Mouse (Mus musculus): ENCODE results near the gene Svep1. TPM values are rescaled to one million over a fixed set of nuclear protein-coding genes. Genes with fewer than 3 reads are reported as not detected.
A peak's percentile ranks its signal among the peaks of the same experiment; 100 is the strongest.

The Svep1 gene
- polyA plus RNA-seq, 1 experiment from 2014 or later = 0.90 TPM

GRCm38 (mm10) chr4:58037096-58037705 lies 169.5 kb downstream of the Svep1 start:
- Histone ChIP-seq H3K27me3 (replicated peaks) (no peaks in the 10 kb centered on the region), H3K27ac (replicated peaks) (no peak overlapping the region), H3K9me3 (replicated peaks) (no peaks in the 10 kb centered on the region), H3K4me3 (replicated peaks) (no peak overlapping the region), H3K4me2 (no peak overlapping the region), H3K9ac (replicated peaks) (no peak overlapping the region), H3K4me1 (no peaks in the 10 kb centered on the region), H3K36me3 (no peaks in the 10 kb centered on the region)
- ATAC-seq (ENCODE audit: low FRiP score) = no peak
- WGBS = 85% methylated on average over 6 of the region's 6 CpGs

GRCm38 (mm10) chr4:58034663-58035062 lies 172.0 kb downstream of the Svep1 start:
- H3K9me3 ChIP-seq (replicated peaks) = no peaks in the 10 kb centered on the region
- peak overlapping the region; percentile 36 for H3K4me2 ChIP-seq
- no peak for ATAC-seq (ENCODE audit: low FRiP score)
- H3K36me3 ChIP-seq = no peaks in the 10 kb centered on the region
- no peaks in the 10 kb centered on the region for H3K4me1 ChIP-seq
- no peaks in the 10 kb centered on the region for H3K27me3 ChIP-seq (replicated peaks)
- H3K27ac ChIP-seq (replicated peaks) = no peak overlapping the region
- H3K9ac ChIP-seq (replicated peaks) = no peak overlapping the region
- WGBS = 48% methylated on average over 13 of the region's 13 CpGs
- no peak overlapping the region for H3K4me3 ChIP-seq (replicated peaks)

- Histone ChIP-seq H3K27me3 (replicated peaks) (no peaks in the 10 kb centered on the region), H3K9ac (replicated peaks) (no peak overlapping the region), H3K4me3 (replicated peaks) (no peak overlapping the region), H3K4me1 (no peaks in the 10 kb centered on the region), H3K36me3 (no peaks in the 10 kb centered on the region), H3K27ac (replicated peaks) (no peak overlapping the region), H3K4me2 (no peak overlapping the region), H3K9me3 (replicated peaks) (no peaks in the 10 kb centered on the region)
- no peak for ATAC-seq (ENCODE audit: low FRiP score)
- 83% methylated on average over 1 of the region's 1 CpGs for WGBS
These were observed 173.9 kb downstream of the Svep1 start for GRCm38 (mm10) chr4:58032714-58033113.

GRCm38 (mm10) chr4:58009024-58009423 lies 197.6 kb downstream of the Svep1 start, which contains the start of gene Txndc8:
Txndc8 (minus strand) TSS chr4:58009124.
- Histone ChIP-seq H3K9me3 (replicated peaks) (no peaks in the 10 kb centered on the region), H3K4me1 (no peaks in the 10 kb centered on the region), H3K4me3 (replicated peaks) (no peak within 1 kb of the TSS), H3K27me3 (replicated peaks) (no peaks in the 10 kb centered on the region), H3K9ac (replicated peaks) (no peak within 1 kb of the TSS), H3K4me2 (no peak within 1 kb of the TSS), H3K36me3 (no peaks in the 10 kb centered on the region), H3K27ac (replicated peaks) (no peak within 1 kb of the TSS)
- ATAC-seq (ENCODE audit: low FRiP score) = no peak
- 94% methylated on average over 5 of the region's 5 CpGs for WGBS

GRCm38 (mm10) chr4:58003501-58003900 lies 203.2 kb downstream of the Svep1 start:
- ATAC-seq (ENCODE audit: low FRiP score) = no peak
- WGBS = 59% methylated on average over 3 of the region's 3 CpGs

More at GRCm38 (mm10) chr4:58003501-58003900, 203.2 kb downstream of the Svep1 start:
- Histone ChIP-seq H3K27ac (replicated peaks) (no peak overlapping the region), H3K4me3 (replicated peaks) (no peak overlapping the region), H3K9ac (replicated peaks) (no peak overlapping the region), H3K4me2 (no peak overlapping the region), H3K9me3 (replicated peaks) (no peaks in the 10 kb centered on the region), H3K36me3 (no peaks in the 10 kb centered on the region), H3K4me1 (no peaks in the 10 kb centered on the region), H3K27me3 (replicated peaks) (no peaks in the 10 kb centered on the region)

Other genes with a start within 250 kb of the Svep1 start
- not detected in 2 replicates for gene Txndc8, start 197.7 kb downstream of the Svep1 start, polyA plus RNA-seq (2015; fragmentation: Nextera tagmentation; extraction: Ambion mirVana)
- 0.42 and 0.50 TPM in 2 replicates for gene Musk, start 79.1 kb upstream of the Svep1 start, polyA plus RNA-seq (2015; fragmentation: Nextera tagmentation; extraction: Ambion mirVana)

Measured in neural tube, embryonic 15.5 days (tissue).